Mouse (Mus musculus) common myeloid progenitor, adult 5-6 weeks (primary cell): ENCODE measurements around the gene Phldb1. TPM values are rescaled to one million over a fixed set of nuclear protein-coding genes. Genes with fewer than 3 reads are reported as not detected.

ENCODE experiments used
- ATAC-seq: replicated peaks from 2 replicates; pipeline ENCODE4 v1.8.0; 2016; ENCODE audit warnings: low read depth, mild to moderate bottlenecking, moderate TSS enrichment, inconsistent platforms; ENCODE audit not compliant: poor library complexity, severe bottlenecking
- total RNA-seq: library from RNA; stranded (forward); fragments of 200-1000, 187-1606 nt; gene quantifications from 2 replicates; pipeline ENCODE4 v1.2.3, GENCODE M21; 2017

Gene Phldb1
- total RNA-seq, 1 experiment from 2014 or later = 7.9 TPM

GRCm38 (mm10) chr9:44713080-44713479 is 21.9 kb downstream of the Phldb1 start:
- ATAC-seq = no peak

- ATAC-seq = no peak
Observed at GRCm38 (mm10) chr9:44711602-44712001, 23.4 kb downstream of the Phldb1 start.

- ATAC-seq = no peak
Observed at GRCm38 (mm10) chr9:44710213-44710612, 24.8 kb downstream of the Phldb1 start.

GRCm38 (mm10) chr9:44709600-44709999 is 25.4 kb downstream of the Phldb1 start:
- peak; percentile 42 for ATAC-seq

DNA sequence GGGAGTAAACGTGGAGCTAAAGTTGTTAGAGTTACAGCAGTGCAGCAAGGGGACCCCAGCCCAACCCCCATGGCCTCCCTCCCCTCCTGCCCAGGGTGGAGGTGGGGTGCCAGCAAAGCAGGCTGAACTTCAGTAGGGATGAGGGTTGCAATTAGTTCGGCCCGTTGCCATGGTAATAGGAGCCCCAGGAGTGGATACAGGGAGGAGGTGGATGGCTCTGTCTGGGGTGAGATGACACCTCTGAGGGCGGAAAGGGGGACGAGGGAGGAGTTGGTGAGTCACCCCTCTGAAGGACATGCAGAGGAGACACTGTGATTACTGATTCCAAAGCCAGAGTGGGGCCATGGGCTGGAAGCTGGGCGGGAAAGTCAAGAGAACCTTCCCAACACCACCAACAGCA is 26.1 kb downstream of the Phldb1 start:
- ATAC-seq = no peak

- ATAC-seq = peak; percentile 74
Observed at GRCm38 (mm10) chr9:44708429-44708765, 26.6 kb downstream of the Phldb1 start.

- ATAC-seq = no peak
Observed at GRCm38 (mm10) chr9:44707749-44708428, 27.1 kb downstream of the Phldb1 start.

GRCm38 (mm10) chr9:44699730-44700129 is 35.3 kb downstream of the Phldb1 start:
- no peak for ATAC-seq

DNA sequence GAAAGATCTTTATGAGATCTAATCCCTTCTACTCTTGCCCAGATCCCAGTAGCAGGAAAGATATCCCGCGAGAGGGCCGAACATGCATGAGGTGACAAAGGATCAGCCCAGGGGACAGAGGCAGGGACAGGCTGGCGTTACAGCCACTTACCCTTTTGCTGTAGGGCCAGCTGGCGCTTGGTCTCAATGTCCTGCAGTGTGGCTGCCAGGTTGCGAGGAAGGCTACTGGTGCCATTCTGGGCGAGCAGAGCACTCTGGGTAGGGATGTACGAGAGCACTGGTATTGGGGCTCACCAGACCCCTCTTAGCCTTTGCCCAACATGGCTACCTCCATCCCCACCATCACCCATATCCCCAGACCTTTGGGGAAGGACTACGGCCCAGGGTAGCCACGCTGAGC is 35.8 kb downstream of the Phldb1 start:
- no peak for ATAC-seq

DNA sequence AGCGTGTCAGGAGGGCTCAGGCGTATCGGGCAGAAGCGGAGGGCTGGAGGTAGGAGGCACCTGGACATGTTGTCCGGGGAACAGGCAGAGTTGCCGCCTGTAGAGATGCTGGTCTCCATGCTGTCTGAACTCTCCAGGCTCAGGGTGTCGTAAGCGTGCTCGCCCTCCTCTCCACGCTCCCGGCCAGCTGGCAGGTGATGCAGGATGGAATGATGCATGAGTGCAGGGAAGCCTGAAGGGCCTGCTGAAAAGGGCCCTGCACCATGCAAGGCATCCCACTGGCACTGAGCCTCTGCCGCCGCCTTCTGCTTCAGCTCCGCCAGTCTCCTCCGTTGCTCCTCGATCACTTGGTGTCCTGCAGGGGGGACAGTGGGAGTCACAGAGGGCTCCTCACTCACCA is 37.1 kb downstream of the Phldb1 start:
- ATAC-seq = no peak

- ATAC-seq = no peak
Observed at GRCm38 (mm10) chr9:44693071-44693470, 41.9 kb downstream of the Phldb1 start.

- ATAC-seq = peak; percentile 50
Observed at GRCm38 (mm10) chr9:44691671-44692520, 43.1 kb downstream of the Phldb1 start.

- peak; percentile 62 for ATAC-seq
Observed at GRCm38 (mm10) chr9:44690641-44691040, 44.4 kb downstream of the Phldb1 start.

DNA sequence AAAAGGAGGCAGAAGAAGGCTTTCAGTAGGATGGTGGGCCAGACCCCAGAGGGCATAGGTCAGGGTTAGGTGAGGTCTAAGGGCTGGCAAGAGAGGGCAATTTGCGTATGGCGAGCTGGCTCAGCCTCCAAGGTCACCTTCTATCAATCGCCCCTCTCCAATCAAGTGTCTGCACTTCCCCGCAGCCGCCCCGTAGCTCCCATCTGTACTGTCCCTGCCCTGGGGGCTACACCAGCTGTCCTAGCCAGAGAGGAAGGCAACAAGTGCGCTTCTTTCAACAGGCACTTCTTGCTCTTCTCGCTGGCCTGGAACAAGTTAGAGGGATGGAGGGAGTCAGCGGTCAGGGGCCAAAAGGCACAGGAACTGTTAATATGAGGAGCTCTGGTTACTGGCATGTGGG is 47.0 kb downstream of the Phldb1 start:
- no peak for ATAC-seq

DNA sequence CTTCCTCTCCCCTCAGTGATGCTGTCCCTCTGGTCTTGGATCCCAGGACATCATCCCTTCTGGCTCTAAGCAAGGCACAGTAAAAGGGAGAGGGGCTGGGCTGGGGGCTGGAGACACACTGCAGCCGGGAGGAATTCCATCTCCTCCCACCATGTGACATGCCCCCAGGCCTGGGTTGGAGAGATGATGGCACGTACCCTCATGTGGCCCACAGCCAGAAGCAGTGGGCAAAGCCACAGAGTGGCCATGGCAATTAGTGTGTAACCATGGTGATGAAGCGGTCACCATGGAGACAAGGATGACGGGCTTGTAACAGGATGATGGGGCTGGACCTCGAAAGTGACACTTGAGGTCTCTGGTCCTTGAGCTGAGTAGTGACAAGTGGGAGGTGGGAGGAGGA is 48.4 kb downstream of the Phldb1 start:
- no peak for ATAC-seq

GRCm38 (mm10) chr9:44685346-44686330 is 49.4 kb downstream of the Phldb1 start:
- ATAC-seq = peak; percentile 85

- no peak for ATAC-seq
Observed at GRCm38 (mm10) chr9:44683046-44683445, 52.0 kb downstream of the Phldb1 start.

DNA sequence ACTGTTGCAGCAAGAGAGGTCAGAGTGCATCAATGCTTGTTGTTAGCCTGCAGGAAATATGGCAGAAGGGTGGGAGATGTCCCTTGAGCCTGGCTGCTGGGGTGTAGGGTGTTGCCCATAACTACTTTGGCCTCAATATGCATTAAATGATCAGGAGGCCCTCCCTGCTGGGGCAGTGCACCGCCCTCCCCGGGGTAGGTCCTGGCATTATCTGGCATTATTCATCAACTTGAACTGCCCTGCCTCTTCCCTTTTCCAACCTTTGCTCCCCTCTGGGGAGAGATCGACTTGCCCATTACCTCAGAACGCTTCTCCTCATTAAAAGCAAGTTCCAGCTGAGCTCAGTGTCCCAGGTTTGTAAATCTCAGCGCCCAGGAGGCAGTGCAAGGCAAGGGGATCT is 55.4 kb downstream of the Phldb1 start:
- ATAC-seq = no peak

DNA sequence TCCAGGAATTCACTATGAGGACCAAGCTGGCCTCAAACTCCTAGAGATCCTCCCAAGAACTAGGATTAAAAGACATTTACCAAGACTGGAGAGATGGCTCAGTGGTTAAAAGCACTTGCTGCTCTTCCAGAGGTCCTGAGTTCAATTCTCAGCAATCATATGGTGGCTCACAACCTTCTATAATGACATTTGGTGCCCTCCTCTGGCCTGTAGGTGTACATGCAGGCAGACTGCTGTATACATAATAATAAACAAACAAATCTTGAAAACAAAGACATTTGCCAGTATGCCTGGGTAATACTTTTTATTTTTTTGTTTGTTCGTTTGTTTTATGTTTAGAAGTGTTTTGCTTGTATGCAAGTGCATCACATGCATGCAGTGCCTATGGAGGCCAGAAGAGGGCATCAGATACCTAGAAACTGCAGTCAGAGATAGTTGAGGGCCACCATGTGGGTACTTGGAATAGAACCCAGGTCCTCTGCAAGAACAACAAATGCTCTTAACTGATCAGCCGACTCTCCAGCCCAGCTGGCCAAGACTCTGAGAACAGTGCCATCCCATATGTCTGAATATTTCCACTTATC is 56.6 kb downstream of the Phldb1 start:
- ATAC-seq = no peak

DNA sequence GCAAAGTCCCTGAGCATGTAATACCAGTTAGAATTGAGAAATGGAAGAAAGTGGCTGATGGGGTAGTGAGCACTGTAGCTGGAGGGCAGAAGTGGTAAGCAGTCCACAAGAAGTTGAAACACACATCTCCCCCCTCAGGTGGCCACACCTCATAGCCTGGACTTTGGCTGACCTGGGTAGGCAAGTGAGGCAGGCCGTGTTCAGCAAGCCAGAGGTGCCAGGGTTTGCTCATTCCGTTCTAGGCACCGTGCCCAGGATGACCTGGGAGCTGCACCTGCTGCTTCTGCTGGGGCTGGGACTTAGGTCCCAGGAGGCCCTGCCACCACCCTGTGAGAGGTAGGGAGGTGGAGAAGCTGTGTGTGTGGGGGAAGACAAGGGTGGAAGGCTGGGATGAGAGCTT is 62.0 kb downstream of the Phldb1 start, which contains the start of gene Treh:
TSS of gene Treh (plus strand) at position 229 of the 400 bp plus-strand sequence.
- no peak for ATAC-seq
